Mouse (Mus musculus) inflammation-experienced regulatory T-cells (primary cell): ENCODE results near the gene Eef1g. TPM values are rescaled to one million over a fixed set of nuclear protein-coding genes. Genes with fewer than 3 reads are reported as not detected.

Experiments used
- polyA plus RNA-seq, 2 experiments: library from polyadenylated mRNA; unstranded; fragments of 100-300 nt; shearing (Covaris generic); gene quantifications; one replicate each; pipeline ENCODE4 v1.2.1; 2017

Eef1g gene
- polyA plus RNA-seq: 100 to 1,000 TPM; 264 to 300 TPM

DNA sequence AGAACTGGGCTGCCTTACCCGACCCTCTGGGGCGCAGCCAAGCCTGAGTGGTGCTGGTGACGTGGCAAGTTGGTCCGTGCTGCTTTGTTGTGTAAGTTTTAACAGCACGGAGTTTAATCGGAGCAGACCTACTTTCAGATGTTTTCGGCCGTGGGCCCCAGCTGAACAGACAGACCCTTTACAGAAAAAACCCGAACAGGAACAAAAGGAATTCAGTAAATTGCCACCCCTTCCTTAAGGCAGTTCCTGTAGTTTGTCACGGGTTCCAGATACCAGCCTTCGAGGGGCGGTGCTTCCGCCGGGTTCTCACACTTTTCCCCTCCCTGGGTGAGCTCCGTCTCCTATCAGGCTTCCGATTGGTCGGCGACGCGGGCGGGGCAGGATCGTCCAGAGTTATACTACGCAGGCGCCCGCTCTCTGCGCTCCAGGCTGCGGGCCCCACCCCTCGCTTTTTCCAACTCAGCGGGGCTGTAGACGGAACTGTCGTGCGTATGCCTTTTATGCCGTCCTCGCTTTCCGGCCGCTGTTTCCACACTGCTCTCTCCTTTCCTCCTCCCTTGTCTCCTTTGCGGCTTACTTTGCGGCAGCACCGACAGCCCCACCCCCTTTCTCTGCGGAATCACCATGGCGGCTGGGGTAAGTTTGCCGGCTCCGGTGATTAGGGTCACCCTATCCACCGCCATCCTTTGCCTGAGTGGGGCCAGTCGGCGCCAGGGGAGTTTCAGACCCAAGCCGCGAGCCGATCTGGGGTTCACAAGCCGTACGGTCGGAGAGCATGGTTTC, at the start of gene Eef1g:
Eef1g (plus strand) TSS at position 452 of the 783 bp plus-strand sequence.

GRCm38 (mm10) chr19:8920073-8920736, 46.6 kb upstream of the Eef1g start, which contains the start of gene B3gat3:
Gene B3gat3 (plus strand): TSS chr19:8920374.

GRCm38 (mm10) chr19:8929224-8930088, 37.4 kb upstream of the Eef1g start, which contains the start of the genes Rom1 and Eml3:
Gene Rom1 (minus strand): TSS chr19:8929356.
Gene Eml3 (plus strand): TSS chr19:8929552.

GRCm38 (mm10) chr19:8941515-8942217, 25.2 kb upstream of the Eef1g start, which contains the start of gene Mta2:
Gene Mta2 (plus strand): TSS chr19:8941875.

DNA sequence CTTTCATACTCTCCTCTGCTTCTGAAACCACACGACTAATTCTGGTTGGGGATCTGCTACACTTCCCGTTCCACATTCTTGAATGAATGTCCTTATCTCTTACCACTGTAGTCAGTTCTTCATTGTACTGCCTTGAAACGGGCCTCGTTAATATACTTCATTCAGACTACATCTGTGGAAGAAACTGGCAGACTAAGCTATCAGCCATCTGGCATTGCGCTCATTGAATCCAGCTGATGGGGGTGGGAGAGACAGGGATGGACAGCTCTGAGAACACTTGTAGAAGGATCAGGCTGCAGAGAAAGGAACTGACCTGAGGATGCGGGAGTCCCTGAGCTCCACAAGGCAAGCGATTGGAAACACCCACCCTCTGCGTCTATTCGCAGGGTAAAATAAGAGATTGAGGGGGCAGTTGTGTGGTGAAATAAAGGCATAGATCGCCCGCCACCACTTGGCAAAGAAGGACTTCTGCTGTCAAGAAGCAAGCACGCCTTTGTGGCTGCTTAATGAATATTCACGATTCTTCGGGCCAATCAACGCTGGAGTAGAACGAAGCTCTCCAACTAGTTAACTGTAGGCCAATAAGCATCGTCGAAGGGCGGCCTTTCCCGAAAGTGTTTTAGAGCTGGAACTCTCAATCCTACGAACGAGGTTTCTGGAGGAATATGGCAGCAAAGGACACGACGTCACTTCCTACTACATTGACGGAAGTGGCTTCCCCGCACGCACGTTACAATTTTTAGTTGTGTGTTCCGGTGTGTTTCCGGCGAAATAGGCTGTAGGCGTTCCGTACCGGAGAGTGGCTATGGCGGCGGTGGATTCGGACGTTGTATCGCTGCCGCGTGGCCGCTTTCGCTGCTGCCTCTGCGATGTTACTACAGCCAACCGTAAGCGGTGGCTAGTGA, 13.5 kb upstream of the Eef1g start, which contains the start of gene Tut1:
Tut1 (plus strand) TSS at position 713 of the 905 bp plus-strand sequence.

GRCm38 (mm10) chr19:8989066-8989566, 22.3 kb downstream of the Eef1g start, which contains the start of gene Ahnak:
Gene Ahnak (plus strand): TSS chr19:8989284.

Other genes starting within 250 kb of the Eef1g start
- 100 to 1,000 TPM; 155 to 158 TPM for gene Slc3a2, start 243.7 kb upstream of the Eef1g start, polyA plus RNA-seq
- 10 to 100 TPM; 67.5 to 85.9 TPM for gene Wdr74, start 231.2 kb upstream of the Eef1g start, polyA plus RNA-seq
- under 1 TPM in 1 of 2 experiments, not detected in 1; 0.60 TPM for gene 1700092M07Rik, start 226.3 kb upstream of the Eef1g start, polyA plus RNA-seq
- 100 to 1,000 TPM; 143 to 155 TPM for gene Stx5a, start 225.6 kb upstream of the Eef1g start, polyA plus RNA-seq
- gene Nxf1, start 210.0 kb upstream of the Eef1g start, polyA plus RNA-seq: 100 to 1,000 TPM; 255 to 317 TPM
- 10 to 100 TPM; 88.2 to 88.6 TPM for gene Tmem223, start 196.0 kb upstream of the Eef1g start, polyA plus RNA-seq
- 100 to 1,000 TPM; 159 to 171 TPM for gene Tmem179b, start 192.6 kb upstream of the Eef1g start, polyA plus RNA-seq
- 10 to 100 TPM; 13.3 to 16.6 TPM for gene Taf6l, start 180.6 kb upstream of the Eef1g start, polyA plus RNA-seq
- 100 to 1,000 TPM; 140 to 144 TPM for gene Polr2g, start 168.5 kb upstream of the Eef1g start, polyA plus RNA-seq
- 1 to 10 TPM; 2.7 to 4.7 TPM for gene Zbtb3, start 164.5 kb upstream of the Eef1g start, polyA plus RNA-seq
- 10 to 100 TPM; 41.8 to 55.6 TPM for gene Ttc9c, start 147.7 kb upstream of the Eef1g start, polyA plus RNA-seq
- gene Hnrnpul2, start 147.0 kb upstream of the Eef1g start, polyA plus RNA-seq: 10 to 100 TPM in 1 of 2 experiments, 1 to 10 TPM in 1; 8.6 to 15.5 TPM
- not detected for gene AC129217.1, start 137.3 kb upstream of the Eef1g start, polyA plus RNA-seq
- 10 to 100 TPM; 87.2 to 89.9 TPM for gene Bscl2, start 129.6 kb upstream of the Eef1g start, polyA plus RNA-seq
- under 1 TPM; 0.29 to 0.80 TPM for gene Gng3, start 127.8 kb upstream of the Eef1g start, polyA plus RNA-seq
- gene Lrrn4cl, start 116.3 kb upstream of the Eef1g start, polyA plus RNA-seq: 1 to 10 TPM in 1 of 2 experiments, not detected in 1; 1.2 TPM
- 100 to 1,000 TPM; 145 to 156 TPM for gene Ubxn1, start 95.5 kb upstream of the Eef1g start, polyA plus RNA-seq
- 10 to 100 TPM; 71.1 to 77.2 TPM for gene Uqcc3, start 86.1 kb upstream of the Eef1g start, polyA plus RNA-seq
- gene Lbhd1, start 83.3 kb upstream of the Eef1g start, polyA plus RNA-seq: 100 to 1,000 TPM in 1 of 2 experiments, 10 to 100 TPM in 1; 99.3 to 105 TPM
- gene Gm49403, start 83.1 kb upstream of the Eef1g start, polyA plus RNA-seq: not detected
- 10 to 100 TPM; 39.7 to 55.4 TPM for gene 1810009A15Rik, start 78.2 kb upstream of the Eef1g start, polyA plus RNA-seq
- gene Gm49416, start 78.1 kb upstream of the Eef1g start, polyA plus RNA-seq: not detected
- gene Ints5, start 74.0 kb upstream of the Eef1g start, polyA plus RNA-seq: 10 to 100 TPM; 35.8 to 44.9 TPM
- gene Ganab, start 69.0 kb upstream of the Eef1g start, polyA plus RNA-seq: 100 to 1,000 TPM; 108 to 118 TPM
- gene B3gat3, start 46.7 kb upstream of the Eef1g start, polyA plus RNA-seq: 10 to 100 TPM; 52.1 to 63.5 TPM
- 10 to 100 TPM; 10.2 to 16.3 TPM for gene Rom1, start 37.7 kb upstream of the Eef1g start, polyA plus RNA-seq
- gene Eml3, start 37.5 kb upstream of the Eef1g start, polyA plus RNA-seq: 100 to 1,000 TPM in 1 of 2 experiments, 10 to 100 TPM in 1; 77.4 to 100 TPM
- gene Mta2, start 25.2 kb upstream of the Eef1g start, polyA plus RNA-seq: 100 to 1,000 TPM; 231 to 276 TPM
- 10 to 100 TPM; 37.6 to 40.5 TPM for gene Tut1, start 13.2 kb upstream of the Eef1g start, polyA plus RNA-seq
- gene Ahnak, start 22.2 kb downstream of the Eef1g start, polyA plus RNA-seq: 10 to 100 TPM; 58.4 to 93.3 TPM
- gene Scgb1a1, start 120.9 kb downstream of the Eef1g start, polyA plus RNA-seq: not detected
- gene Asrgl1, start 168.6 kb downstream of the Eef1g start, polyA plus RNA-seq: 10 to 100 TPM; 16.5 to 25.7 TPM